Mouse (Mus musculus) brown adipose tissue, adult 24 weeks (tissue): ENCODE data around the gene Ppp1r15a. TPM values are rescaled to one million over a fixed set of nuclear protein-coding genes. Genes with fewer than 3 reads are reported as not detected.
"Not testable (repeated sequence)": the region's sequence is repeated elsewhere in the genome, so short reads cannot be mapped to it uniquely, and the experiment has no call there.

Experiments used
- H3K27ac ChIP-seq: fragments of 200-500 bp; replicated peaks from 2 replicates; pipeline ENCODE4 v1.5.1; 2012; ENCODE audit warnings: low read depth, mild to moderate bottlenecking, low read length
- H3K4me1 ChIP-seq: fragments of 200-500 bp; 2 replicates; pipeline ENCODE4 v1.6.1; 2012; ENCODE audit warnings: low read length, mixed read lengths; ENCODE audit not compliant: control insufficient read depth, insufficient read depth, insufficient read length
- H3K4me3 ChIP-seq: fragments of 200-500 bp; 2 replicates; pipeline ENCODE4 v1.5.1; 2012; ENCODE audit warnings: low read depth, mild to moderate bottlenecking, low read length, moderate library complexity; ENCODE audit not compliant: insufficient read depth
- polyA plus RNA-seq: library from polyadenylated mRNA; stranded (reverse); fragments of >200 nt; gene quantifications from 2 replicates; pipeline ENCODE4 v1.2.4, GENCODE M21; 2012; ENCODE audit not compliant: missing spikeins, insufficient read depth, insufficient read length

Ppp1r15a gene
- polyA plus RNA-seq, 1 experiment = 24.6 TPM

GRCm38 (mm10) chr7:45530643-45531042 lies 4.6 kb upstream of the Ppp1r15a start:
- no peak overlapping the region for H3K27ac ChIP-seq

GRCm38 (mm10) chr7:45529461-45529860 lies 3.4 kb upstream of the Ppp1r15a start:
- Histone ChIP-seq H3K27ac (no peak overlapping the region), H3K4me1 (peaks cover 6% of the 10 kb centered on the region; the same call in 1 of the 2 replicates), H3K4me3 (no peak overlapping the region)

More at GRCm38 (mm10) chr7:45530643-45531042, 4.6 kb upstream of the Ppp1r15a start:
- no peak overlapping the region; the same call in 1 of the 2 replicates for H3K4me3 ChIP-seq
- H3K4me1 ChIP-seq = no peaks in the 10 kb centered on the region

- peaks cover 12% of the 10 kb centered on the region; the same call in 1 of the 2 replicates for H3K4me1 ChIP-seq
- H3K27ac ChIP-seq, H3K4me3 ChIP-seq: not testable (repeated sequence)
Observed at GRCm38 (mm10) chr7:45527169-45527568, 1.1 kb upstream of the Ppp1r15a start.

GRCm38 (mm10) chr7:45526474-45527120 lies 529 bp upstream of the Ppp1r15a start:
- Histone ChIP-seq H3K4me3 (peak overlapping the region; percentile 74), H3K4me1 (peaks cover 12% of the 10 kb centered on the region; the same call in 1 of the 2 replicates), H3K27ac (peak overlapping the region; percentile 77)

GRCm38 (mm10) chr7:45524841-45525621 lies 1.0 kb downstream of the Ppp1r15a start:
- Histone ChIP-seq H3K27ac (peak overlapping the region; percentile 90), H3K4me1 (peaks cover 12% of the 10 kb centered on the region; the same call in 1 of the 2 replicates), H3K4me3 (peak overlapping the region; percentile 74)

GRCm38 (mm10) chr7:45523678-45524170 lies 2.3 kb downstream of the Ppp1r15a start:
- Histone ChIP-seq H3K4me3 (peak overlapping the region; percentile 9), H3K27ac (0 out of 2 replicates have a peak overlapping the region, but pooled peaks have one; percentile 26), H3K4me1 (peaks cover 12% of the 10 kb centered on the region; the same call in 1 of the 2 replicates)

- H3K27ac ChIP-seq = no peak overlapping the region
- peak overlapping the region; percentile 21; the same call in 1 of the 2 replicates for H3K4me3 ChIP-seq
- peaks cover 12% of the 10 kb centered on the region; the same call in 1 of the 2 replicates for H3K4me1 ChIP-seq
Observed at GRCm38 (mm10) chr7:45522957-45523676, 3.0 kb downstream of the Ppp1r15a start.

GRCm38 (mm10) chr7:45522194-45522752 lies 3.8 kb downstream of the Ppp1r15a start:
- peak overlapping the region; percentile 69 for H3K4me3 ChIP-seq
- H3K4me1 ChIP-seq = peaks cover 12% of the 10 kb centered on the region; the same call in 1 of the 2 replicates
- no peak overlapping the region for H3K27ac ChIP-seq

GRCm38 (mm10) chr7:45521728-45522184 lies 4.3 kb downstream of the Ppp1r15a start:
- peak overlapping the region; percentile 59 for H3K27ac ChIP-seq
- H3K4me1 ChIP-seq = peaks cover 12% of the 10 kb centered on the region; the same call in 1 of the 2 replicates
- peak overlapping the region; percentile 69 for H3K4me3 ChIP-seq

- peaks cover 12% of the 10 kb centered on the region; the same call in 1 of the 2 replicates for H3K4me1 ChIP-seq
- no peak overlapping the region for H3K4me3 ChIP-seq
- no peak overlapping the region for H3K27ac ChIP-seq
Observed at GRCm38 (mm10) chr7:45520605-45521004, 5.5 kb downstream of the Ppp1r15a start.

- Histone ChIP-seq H3K4me3 (no peak overlapping the region), H3K27ac (no peak overlapping the region), H3K4me1 (peaks cover 6% of the 10 kb centered on the region; the same call in 1 of the 2 replicates)
Observed at GRCm38 (mm10) chr7:45519345-45520120, 6.5 kb downstream of the Ppp1r15a start.

GRCm38 (mm10) chr7:45518618-45519017 lies 7.5 kb downstream of the Ppp1r15a start:
- Histone ChIP-seq H3K4me3 (no peak overlapping the region), H3K4me1 (peaks cover 6% of the 10 kb centered on the region; the same call in 1 of the 2 replicates), H3K27ac (no peak overlapping the region)

GRCm38 (mm10) chr7:45516846-45517245 lies 9.2 kb downstream of the Ppp1r15a start:
- not testable (repeated sequence) for H3K4me3 ChIP-seq, H3K4me1 ChIP-seq, H3K27ac ChIP-seq

- Histone ChIP-seq H3K27ac (no peak overlapping the region), H3K4me3 (no peak overlapping the region)
Observed at GRCm38 (mm10) chr7:45515436-45515835, 10.6 kb downstream of the Ppp1r15a start.

More at GRCm38 (mm10) chr7:45515436-45515835, 10.6 kb downstream of the Ppp1r15a start:
- H3K4me1 ChIP-seq = no peaks in the 10 kb centered on the region
